Comparison of ENCODE assay signal across 8 mouse cellular contexts in genomic region chr4:126803268-126803873, GRCm38 (mm10). TPM values are rescaled to one million over a fixed set of nuclear protein-coding genes. Genes with fewer than 3 reads are reported as not detected.
DNase-seq lines count a peak whose midpoint lies in the region; ATAC-seq and TF ChIP-seq lines count a peak whose summit lies in the region.

No protein-coding gene starts in this region.

- peak; percentile 84 for ATAC-seq in liver, embryonic 14.5 days (ENCODE audit: insufficient read depth)
- peak; percentile 95 for ATAC-seq in stomach, postnatal 0 days (ENCODE audit: low FRiP score, low TSS enrichment)

- H3K4me2 ChIP-seq in liver, embryonic 14.5 days (ENCODE audit: low read depth) = peak overlapping the region; percentile 55
- H3K4me2 ChIP-seq in stomach, postnatal 0 days (replicated peaks; ENCODE audit: low read depth) = no peak overlapping the region

- no peak for TF ChIP-seq CTCF in liver, embryonic 14.5 days (IDR thresholded peaks at IDR 0.05; ENCODE audit: low read depth)
- TF ChIP-seq CTCF in stomach, postnatal 0 days (IDR thresholded peaks at IDR 0.05; ENCODE audit: low read depth) = no peak

- H3K36me3 ChIP-seq in liver, embryonic 14.5 days (replicated peaks; ENCODE audit: control insufficient read depth, insufficient read depth, low read depth) = no peaks in the 10 kb centered on the region; the same call in 1 of the 2 replicates
- no peaks in the 10 kb centered on the region for H3K36me3 ChIP-seq in stomach, postnatal 0 days (ENCODE audit: control insufficient read depth, insufficient read depth, low read length)

- H3K27ac ChIP-seq in liver, embryonic 14.5 days = no peak overlapping the region
- no peak overlapping the region for H3K27ac ChIP-seq in stomach, postnatal 0 days (replicated peaks)

- TF ChIP-seq EP300 in liver, embryonic 14.5 days (IDR thresholded peaks at IDR 0.05; ENCODE audit: low read depth) = peak; percentile 47; the same call in 1 of the 2 replicates
- TF ChIP-seq EP300 in stomach, postnatal 0 days (optimal IDR thresholded peaks at IDR 0.05) = no peak

- H3K27me3 ChIP-seq in liver, embryonic 14.5 days (ENCODE audit: control insufficient read depth, insufficient read depth, low read length) = no peaks in the 10 kb centered on the region
- no peaks in the 10 kb centered on the region for H3K27me3 ChIP-seq in stomach, postnatal 0 days (ENCODE audit: control insufficient read depth, insufficient read depth, low read length)

- H3K9ac ChIP-seq in liver, embryonic 14.5 days (replicated peaks) = peak overlapping the region; percentile 18; the same call in 1 of the 2 replicates
- H3K9ac ChIP-seq in stomach, postnatal 0 days (ENCODE audit: low read length) = no peak overlapping the region

- peak; percentile 27 for DNase-seq in ovary, postnatal 36 days (ENCODE audit: low spot score)
- no peak for DNase-seq in ovary, postnatal 14 days (ENCODE audit: low spot score)
- peak; percentile 86 for DNase-seq in cerebellum, adult 11-12 months
- DNase-seq in heart, adult 8-10 months (ENCODE audit: low spot score) = peak; percentile 29
- peak; percentile 57 for DNase-seq in liver, embryonic 14.5 days (ENCODE audit: low read depth in 3 of 3, low spot score in 3 of 3)
- peak; percentile 85 for DNase-seq in stomach, postnatal 0 days (ENCODE audit: low spot score)
- DNase-seq in layer of hippocampus, adult 9-10 months (ENCODE audit: low spot score) = no peak
- no peak for DNase-seq in left cerebral cortex, adult 8-10 months (ENCODE audit: low spot score in 2 of 2)

- WGBS in liver, embryonic 14.5 days (ENCODE audit: insufficient replicate concordance) = 7% methylated on average over 8 of the region's 8 CpGs
- WGBS in stomach, postnatal 0 days = 23% methylated on average over 8 of the region's 8 CpGs

- H3K4me1 ChIP-seq in liver, embryonic 14.5 days (replicated peaks; ENCODE audit: control insufficient read depth in 2 of 2, insufficient read depth in 2 of 2, low read length in 1 of 2) = peaks cover 24 to 29% of the 10 kb centered on the region in 2 experiments
- H3K4me1 ChIP-seq in stomach, postnatal 0 days (replicated peaks; ENCODE audit: control insufficient read depth, insufficient read depth) = no peaks in the 10 kb centered on the region

- H3K4me3 ChIP-seq in liver, embryonic 14.5 days (ENCODE audit: insufficient read depth in 1 of 2, low read depth in 2 of 2, low read length in 2 of 2) = no peak overlapping the region
- no peak overlapping the region for H3K4me3 ChIP-seq in stomach, postnatal 0 days (ENCODE audit: low read depth, low read length)

- no peaks in the 10 kb centered on the region for H3K9me3 ChIP-seq in liver, embryonic 14.5 days (ENCODE audit: control insufficient read depth, low read length)
- H3K9me3 ChIP-seq in stomach, postnatal 0 days (ENCODE audit: control insufficient read depth, low read length) = no peaks in the 10 kb centered on the region

RNA-seq across cellular contexts. Expression of gene AU040320, which starts 50.0 kb away (rescaled TPM):
- total RNA-seq in heart, adult 8-10 months (2022) = 10 to 100 TPM; 27.8 to 33.6 (median 31.3) TPM
- 4.7 and 5.9 TPM in 2 replicates for polyA plus RNA-seq in liver, embryonic 14.5 days (2012; rRNA removed)
- polyA plus RNA-seq in liver, embryonic 14.5 days (2014; fragmentation: Nextera tagmentation; extraction: Ambion mirVana) = 6.0 and 7.5 TPM in 2 replicates
- 18.2 and 20.2 TPM in 2 replicates for polyA plus RNA-seq in stomach, postnatal 0 days (2015; fragmentation: Nextera tagmentation; extraction: Ambion mirVana)
- total RNA-seq in left cerebral cortex, adult 8-10 months (2022) = 10 to 100 TPM; 62.6 to 66.9 (median 65.0) TPM

RNA-seq across cellular contexts. Expression of gene Ncdn, which starts 50.1 kb away (rescaled TPM):
- total RNA-seq in heart, adult 8-10 months (2022) = 10 to 100 TPM; 17.2 to 20.1 (median 17.8) TPM
- 5.5 and 5.7 TPM in 2 replicates for polyA plus RNA-seq in liver, embryonic 14.5 days (2012; rRNA removed)
- 5.1 and 5.9 TPM in 2 replicates for polyA plus RNA-seq in liver, embryonic 14.5 days (2014; fragmentation: Nextera tagmentation; extraction: Ambion mirVana)
- polyA plus RNA-seq in stomach, postnatal 0 days (2015; fragmentation: Nextera tagmentation; extraction: Ambion mirVana) = 13.4 and 14.5 TPM in 2 replicates
- total RNA-seq in left cerebral cortex, adult 8-10 months (2022) = 100 to 1,000 TPM; 980 to 990 (median 985) TPM

Comparison
In these comparisons a context has a peak if more than half of its experiments do, and no peak if none do; other contexts are left out.
1. DNase-seq: peak in ovary, postnatal 36 days (single experiment), cerebellum, adult 11-12 months (single experiment), heart, adult 8-10 months (single experiment), liver, embryonic 14.5 days (3 of 3) and stomach, postnatal 0 days (single experiment); none in ovary, postnatal 14 days (single experiment), layer of hippocampus, adult 9-10 months (single experiment) and left cerebral cortex, adult 8-10 months (0 of 2).
2. RNA of gene Ncdn, which starts 50.1 kb away (total RNA-seq): 980 to 990 TPM in left cerebral cortex, adult 8-10 months; 17.2 to 20.1 TPM in heart, adult 8-10 months; every median in the first group is over 10 times any median in the second.